Mouse (Mus musculus) olfactory bulb, adult 2 months (tissue): ENCODE data around the gene Map2k2.

Experiments
- CTCF ChIP-seq: fragments of 200-500 bp; IDR thresholded peaks from 2 replicates; pipeline ENCODE4 v1.5.1; 2012; ENCODE audit warnings: low read depth, mild to moderate bottlenecking, low read length, moderate library complexity; ENCODE audit not compliant: insufficient read depth
- POLR2A ChIP-seq: fragments of 200-500 bp; IDR thresholded peaks from 2 replicates; pipeline ENCODE4 v1.6.1; 2012; ENCODE audit warnings: mild to moderate bottlenecking, low read depth, low read length, moderate library complexity; ENCODE audit not compliant: insufficient read depth

DNA sequence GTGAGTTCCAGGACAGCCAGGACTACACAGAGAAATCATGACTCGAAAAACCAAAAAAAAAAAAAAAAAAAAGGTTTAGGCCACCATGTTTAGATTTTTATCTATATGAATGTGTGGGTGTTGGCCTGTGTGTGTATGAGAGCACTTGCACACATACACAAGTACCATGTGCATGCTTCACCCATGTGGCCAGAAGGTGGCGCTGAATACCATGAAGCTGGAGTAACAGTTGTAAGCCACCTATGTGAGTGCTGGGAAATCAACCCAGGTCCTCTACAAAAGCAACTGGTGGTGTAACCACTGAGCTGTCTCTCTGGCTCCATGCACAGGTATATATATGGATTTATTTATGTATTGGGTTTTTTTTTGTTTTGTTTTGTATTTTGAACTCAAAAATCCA lies 18.7 kb upstream of the Map2k2 start:
- TF ChIP-seq CTCF (no peak), POLR2A (no peak)
